Mouse (Mus musculus) embryonic facial prominence, embryonic 14.5 days (tissue): ENCODE results near the gene Pcbp1. TPM values are rescaled to one million over a fixed set of nuclear protein-coding genes. Genes with fewer than 3 reads are reported as not detected.
A peak's percentile ranks its signal among the peaks of the same experiment; 100 is the strongest.

Source experiments
- ATAC-seq: fragments of 200-750 bp; cut with Nextera tagmentation; 2 replicates; pipeline ENCODE4 v1.8.0; 2017; ENCODE audit warnings: low read depth, moderate number of reproducible peaks, moderate TSS enrichment
- DNase-seq: peaks from one replicate; pipeline ENCODE4 v3.0.0-alpha.2; 2015; ENCODE audit warnings: low spot score
- H3K27ac ChIP-seq: fragments of 300-500 bp; sonication (generic); replicated peaks from 2 replicates; pipeline ENCODE4 v1.5.1; 2014; ENCODE audit warnings: low read depth, mild to moderate bottlenecking, low read length, moderate library complexity
- H3K27me3 ChIP-seq: fragments of 300-500 bp; sonication (generic); replicated peaks from 2 replicates; pipeline ENCODE4 v1.6.1; 2014; ENCODE audit warnings: low read length; ENCODE audit not compliant: control insufficient read depth, insufficient read depth
- H3K36me3 ChIP-seq: fragments of 300-500 bp; sonication (generic); 2 replicates; pipeline ENCODE4 v1.6.1; 2014; ENCODE audit warnings: low read length, mixed read lengths; ENCODE audit not compliant: control insufficient read depth, insufficient read depth
- H3K4me1 ChIP-seq: fragments of 300-500 bp; sonication (generic); 2 replicates; pipeline ENCODE4 v1.6.1; 2014; ENCODE audit warnings: antibody characterized with exemption, low read length; ENCODE audit not compliant: control insufficient read depth, insufficient read depth
- H3K4me2 ChIP-seq: fragments of 300-500 bp; sonication (generic); 2 replicates; pipeline ENCODE4 v1.6.1; 2014; ENCODE audit warnings: low read depth, mild to moderate bottlenecking, low read length, moderate library complexity, mixed read lengths
- H3K4me3 ChIP-seq: fragments of 300-500 bp; sonication (generic); 2 replicates; pipeline ENCODE4 v1.5.1; 2014; ENCODE audit warnings: low read depth, mild to moderate bottlenecking, low read length
- H3K9ac ChIP-seq: fragments of 300-500 bp; sonication (generic); 2 replicates; pipeline ENCODE4 v1.6.1; 2014; ENCODE audit warnings: low read depth, mild to moderate bottlenecking, low read length, moderate library complexity, mixed read lengths
- H3K9me3 ChIP-seq: fragments of 300-500 bp; sonication (generic); 2 replicates; pipeline ENCODE4 v1.6.1; 2016; ENCODE audit warnings: low read length; ENCODE audit not compliant: control insufficient read depth
- WGBS: fragments of 180-500 bp; shearing (Covaris S2); extraction: QIAGEN DNeasy Blood & Tissue Kit; methylation state at CpG from one replicate; pipeline ENCODE4 v1.1.7; 2014; 5-methylcytosine and 5-hydroxymethylcytosine counted together
- polyA plus RNA-seq: library from polyadenylated mRNA; unstranded; fragments of >200 nt; fragmentation: Nextera tagmentation; extraction: Ambion mirVana; gene quantifications from 2 replicates; pipeline ENCODE4 v1.2.1, GENCODE M21; 2014

Pcbp1 gene
- polyA plus RNA-seq, 1 experiment from 2014 or later, result 402 TPM

DNA sequence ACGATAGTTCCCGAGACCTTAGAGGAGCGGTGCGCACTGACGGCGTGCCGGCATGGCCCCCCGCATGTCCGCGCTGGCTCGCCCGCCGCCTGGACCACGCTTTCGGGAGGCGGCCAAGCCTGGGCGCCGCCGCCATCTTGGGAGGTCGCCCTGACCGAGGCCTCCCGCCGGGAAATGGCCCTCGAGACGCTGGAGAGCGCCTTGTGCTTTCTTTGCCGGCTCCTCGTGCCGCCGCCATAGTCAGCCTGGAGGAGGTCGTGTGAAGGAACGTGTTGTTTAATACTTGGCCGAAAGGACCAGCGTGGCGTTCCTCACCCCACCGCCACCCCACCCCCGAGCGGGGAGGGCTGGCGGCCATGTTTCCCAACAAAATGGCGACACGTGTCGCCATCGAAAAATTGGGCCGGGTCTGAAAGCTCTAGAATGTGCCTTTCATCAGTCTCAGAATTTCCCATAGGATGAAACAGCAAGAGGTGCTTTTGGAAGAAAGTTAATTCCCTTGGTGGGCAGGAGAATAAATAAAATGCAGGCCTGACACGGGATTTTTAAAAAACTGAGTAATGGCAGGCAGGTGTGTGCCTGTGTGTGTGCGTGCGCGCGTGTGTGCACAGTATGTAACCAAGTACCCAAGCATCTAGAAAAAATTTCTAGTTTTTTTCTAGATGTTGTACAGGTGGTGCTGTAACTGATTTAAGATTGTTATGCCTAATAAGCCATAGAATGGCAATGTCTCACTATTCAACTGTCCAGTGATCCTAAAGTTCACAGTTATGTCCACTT lies 1.0 kb upstream of the Pcbp1 start:
- no peaks in the 10 kb centered on the region for H3K9me3 ChIP-seq
- H3K4me2 ChIP-seq, result peak overlapping the region; percentile 89
- no peaks in the 10 kb centered on the region for H3K27me3 ChIP-seq
- H3K36me3 ChIP-seq, result peaks cover 32% of the 10 kb centered on the region
- peak overlapping the region; percentile 96 for H3K4me3 ChIP-seq
- ATAC-seq (peak; percentile 56), DNase-seq (peak; percentile 80)
- H3K4me1 ChIP-seq, result peaks cover 13% of the 10 kb centered on the region
- 9% methylated on average over 33 of the region's 49 CpGs for WGBS
- peak overlapping the region; percentile 100 for H3K27ac ChIP-seq
- H3K9ac ChIP-seq, result peak overlapping the region; percentile 99

- Histone ChIP-seq H3K36me3 (peaks cover 28% of the 10 kb centered on the region), H3K4me1 (peaks cover 13% of the 10 kb centered on the region), H3K4me2 (peak overlapping the region; percentile 89), H3K4me3 (peak overlapping the region; percentile 96), H3K27me3 (no peaks in the 10 kb centered on the region), H3K9me3 (no peaks in the 10 kb centered on the region), H3K27ac (peak overlapping the region; percentile 100), H3K9ac (peak overlapping the region; percentile 99)
- peak; percentile 38 for ATAC-seq
- DNase-seq, result peak; percentile 79
- 0% methylated on average over 30 of the region's 36 CpGs for WGBS
Observed at GRCm38 (mm10) chr6:86525646-86526031, 482 bp downstream of the Pcbp1 start.

- Histone ChIP-seq H3K4me3 (peak overlapping the region; percentile 96), H3K27ac (peak overlapping the region; percentile 100), H3K9me3 (no peaks in the 10 kb centered on the region), H3K4me2 (peak overlapping the region; percentile 89), H3K36me3 (peaks cover 23% of the 10 kb centered on the region), H3K9ac (peak overlapping the region; percentile 99), H3K4me1 (peaks cover 13% of the 10 kb centered on the region), H3K27me3 (no peaks in the 10 kb centered on the region)
- ATAC-seq (no peak; the same call in 1 of the 2 replicates), DNase-seq (peak; percentile 26)
- WGBS, result 0% methylated on average over 48 of the region's 51 CpGs
Observed at GRCm38 (mm10) chr6:86524879-86525645, 1.1 kb downstream of the Pcbp1 start.

GRCm38 (mm10) chr6:86523755-86524434 lies 2.2 kb downstream of the Pcbp1 start:
- Histone ChIP-seq H3K27ac (peak overlapping the region; percentile 100), H3K9ac (peak overlapping the region; percentile 99), H3K9me3 (no peaks in the 10 kb centered on the region), H3K4me2 (peak overlapping the region; percentile 89), H3K4me1 (peaks cover 13% of the 10 kb centered on the region), H3K27me3 (no peaks in the 10 kb centered on the region), H3K36me3 (peaks cover 19% of the 10 kb centered on the region), H3K4me3 (peak overlapping the region; percentile 96)
- DNase-seq (peak; percentile 60), ATAC-seq (no peak)
- under 1% methylated on average over 15 of the region's 15 CpGs for WGBS

DNA sequence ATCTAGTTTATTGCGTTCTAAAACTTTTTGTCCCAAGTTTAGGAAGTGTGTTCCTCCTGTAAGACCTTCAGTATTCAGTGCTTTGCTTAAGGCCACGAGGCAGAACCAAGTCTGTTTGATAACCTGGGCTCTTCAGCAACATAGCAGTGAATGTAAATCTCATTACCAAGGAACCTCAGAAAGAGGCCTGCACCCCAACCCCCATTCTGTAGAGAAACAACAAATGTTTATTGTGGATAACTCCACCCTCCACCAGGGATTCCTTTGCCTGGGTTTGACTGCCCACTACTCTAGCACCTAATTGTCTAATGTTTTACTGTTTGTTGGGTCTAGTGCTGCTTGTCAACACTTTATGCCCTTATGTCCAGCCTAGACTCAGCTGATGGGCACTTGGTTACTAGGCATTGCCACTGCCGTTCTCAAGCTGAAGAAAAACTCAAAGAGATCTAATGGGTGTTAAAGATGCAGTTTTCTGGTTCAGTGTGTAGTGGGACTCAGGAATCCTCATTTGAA lies 2.8 kb downstream of the Pcbp1 start:
- ATAC-seq (no peak), DNase-seq (no peak)
- H3K4me1 ChIP-seq, result peaks cover 13% of the 10 kb centered on the region
- H3K4me2 ChIP-seq, result peak overlapping the region; percentile 89
- H3K9ac ChIP-seq, result peak overlapping the region; percentile 99
- peak overlapping the region; percentile 96 for H3K4me3 ChIP-seq
- peaks cover 19% of the 10 kb centered on the region for H3K36me3 ChIP-seq
- 43% methylated on average over 3 of the region's 3 CpGs for WGBS
- H3K9me3 ChIP-seq, result no peaks in the 10 kb centered on the region
- H3K27ac ChIP-seq, result peak overlapping the region; percentile 100
- no peaks in the 10 kb centered on the region for H3K27me3 ChIP-seq

DNA sequence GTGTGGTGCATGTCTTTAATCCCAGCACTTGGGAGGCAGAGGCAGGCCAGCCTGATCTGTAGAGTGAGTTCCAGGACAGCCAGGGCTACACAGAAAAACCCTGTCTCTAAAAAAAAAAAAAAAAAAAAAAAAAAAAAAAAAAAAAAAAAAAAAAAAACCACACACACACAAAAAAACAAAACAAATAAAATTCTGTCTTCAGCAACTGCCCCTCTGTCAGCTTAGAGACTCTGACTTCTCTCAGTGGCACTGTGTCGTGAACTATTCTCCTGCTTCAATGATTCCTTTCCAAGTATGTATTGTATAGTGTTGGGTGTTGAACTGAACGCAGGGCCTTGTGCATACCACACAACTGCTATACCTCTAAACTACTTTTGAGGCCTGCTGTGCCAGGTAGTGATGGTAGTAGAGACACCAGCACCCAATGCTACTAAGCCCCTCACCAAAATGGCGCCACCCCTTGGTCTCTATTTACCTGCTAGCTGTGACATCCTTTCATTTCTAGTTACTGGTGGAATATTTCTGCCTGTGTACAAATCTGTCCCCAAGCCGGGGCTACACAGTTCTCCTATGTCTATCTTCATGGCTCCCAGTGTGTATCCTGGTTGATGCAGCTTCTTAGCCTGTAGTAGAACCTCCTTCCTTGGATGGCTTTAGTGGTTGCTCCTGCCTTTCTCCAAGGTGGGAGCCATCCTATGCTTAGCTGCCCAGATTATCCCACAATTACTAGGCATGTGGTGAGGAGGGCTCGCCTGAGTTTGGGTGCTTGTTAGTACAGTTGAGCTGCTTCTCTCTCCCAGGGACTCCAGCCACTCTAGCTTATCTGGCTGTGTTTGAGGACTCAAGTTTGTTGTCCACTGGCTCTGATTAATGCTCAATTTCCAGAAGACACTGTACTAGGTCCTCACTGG lies 3.9 kb downstream of the Pcbp1 start:
- no peaks in the 10 kb centered on the region for H3K27me3 ChIP-seq
- H3K4me1 ChIP-seq, result peaks cover 7% of the 10 kb centered on the region
- no peaks in the 10 kb centered on the region for H3K9me3 ChIP-seq
- no peak overlapping the region for H3K27ac ChIP-seq
- DNase-seq (no peak), ATAC-seq (no peak)
- WGBS, result 80% methylated on average over 5 of the region's 5 CpGs
- peak overlapping the region; percentile 89 for H3K4me2 ChIP-seq
- H3K36me3 ChIP-seq, result peaks cover 19% of the 10 kb centered on the region
- H3K9ac ChIP-seq, result no peak overlapping the region
- peak overlapping the region; percentile 96; the same call in 1 of the 2 replicates for H3K4me3 ChIP-seq

- no peak overlapping the region for H3K9ac ChIP-seq
- WGBS, result 73% methylated on average over 3 of the region's 3 CpGs
- no peak for ATAC-seq
- H3K4me1 ChIP-seq, result peaks cover 6% of the 10 kb centered on the region
- H3K9me3 ChIP-seq, result no peaks in the 10 kb centered on the region
- H3K4me2 ChIP-seq, result no peak overlapping the region
- no peak overlapping the region for H3K4me3 ChIP-seq
- H3K27ac ChIP-seq, result no peak overlapping the region
- peaks cover 18% of the 10 kb centered on the region for H3K36me3 ChIP-seq
- H3K27me3 ChIP-seq, result no peaks in the 10 kb centered on the region
- DNase-seq, result no peak
Observed at GRCm38 (mm10) chr6:86519767-86520345, 6.3 kb downstream of the Pcbp1 start.
